Mouse (Mus musculus) lung, postnatal 4 days (tissue): ENCODE data around the gene Hes3.

Experiments used
- DNase-seq, 2 experiments: peaks; one replicate each; pipeline ENCODE4 v3.0.0; 2021

Hes3 gene

DNA sequence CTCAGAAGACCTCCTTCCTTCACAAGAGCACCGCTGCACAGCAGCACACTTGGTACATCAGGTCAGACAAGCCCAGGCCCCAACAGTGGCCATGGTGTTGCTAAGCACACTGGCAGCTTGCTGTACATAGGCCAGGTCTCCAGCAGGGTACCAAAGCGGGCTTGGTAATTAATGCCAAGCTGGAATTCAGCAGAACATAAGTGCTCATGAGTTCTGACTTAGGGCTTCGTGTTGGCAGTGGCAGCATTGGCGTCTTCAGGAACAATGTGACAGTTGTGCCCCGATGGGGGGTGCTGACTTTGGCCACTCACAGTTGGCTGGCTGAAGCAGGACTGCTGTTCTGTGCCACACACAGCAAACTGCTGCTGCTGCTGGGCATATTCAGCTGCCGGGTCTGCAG is 13.2 kb upstream of the Hes3 start:
- DNase-seq = no peak

DNA sequence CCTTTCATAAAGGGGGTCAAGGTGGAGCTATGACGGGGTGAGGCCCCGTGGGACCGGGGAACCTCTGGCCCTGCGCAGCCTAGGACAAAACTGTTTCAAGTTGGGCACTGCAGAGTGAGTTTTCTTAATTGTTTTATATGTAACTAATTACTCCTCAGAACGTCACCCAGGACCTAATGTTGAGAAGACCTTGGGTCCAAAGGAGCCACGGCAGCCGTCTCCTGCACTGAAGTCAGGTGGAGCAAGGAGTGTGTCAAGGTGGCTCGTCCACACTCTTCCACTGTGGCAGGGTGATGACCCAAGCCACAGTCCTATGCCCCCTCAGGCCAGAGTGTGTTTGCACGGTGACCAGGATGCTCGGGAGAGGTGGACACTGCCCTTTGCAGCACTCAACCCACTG is 11.7 kb upstream of the Hes3 start:
- DNase-seq = no peak

- no peak for DNase-seq
These were observed 10.6 kb upstream of the Hes3 start for GRCm38 (mm10) chr4:152302012-152302411.

DNA sequence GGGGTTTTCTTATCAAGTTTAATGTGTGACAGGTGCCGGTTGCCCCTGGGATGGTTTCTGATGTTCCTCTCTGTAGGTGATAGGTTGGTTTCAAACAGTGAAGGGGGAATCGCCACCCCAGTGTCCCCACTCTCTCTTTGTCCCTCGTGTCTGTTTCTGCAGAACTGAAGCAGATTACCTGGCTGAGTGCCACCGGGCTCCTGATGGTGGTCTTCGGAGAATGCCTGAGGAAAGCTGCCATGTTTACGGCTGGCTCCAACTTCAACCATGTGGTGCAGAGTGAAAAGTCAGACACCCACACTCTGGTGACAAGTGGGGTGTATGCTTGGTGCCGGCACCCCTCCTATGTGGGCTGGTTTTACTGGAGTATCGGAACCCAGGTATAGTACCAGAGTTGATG is 8.9 kb upstream of the Hes3 start:
- no peak for DNase-seq

DNA sequence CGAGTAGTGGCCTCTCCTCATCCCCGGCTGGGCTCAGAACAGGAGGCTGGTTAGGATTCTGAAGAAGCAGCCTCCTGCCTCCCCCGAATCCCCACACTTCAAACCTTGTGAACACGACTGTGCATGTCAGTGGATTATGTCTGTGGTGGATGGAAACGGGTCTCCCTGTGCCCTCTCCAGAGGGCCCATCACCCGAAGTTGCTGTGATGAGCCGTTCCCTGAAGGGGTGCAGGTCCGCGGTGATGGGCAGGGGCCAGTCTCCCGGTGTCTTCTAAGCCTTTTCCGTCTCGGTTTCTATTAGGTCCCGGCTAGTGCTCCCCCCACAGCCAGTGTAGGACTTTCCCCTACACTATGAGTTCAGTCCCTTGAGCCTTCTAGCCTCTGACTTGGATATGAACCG is 7.4 kb upstream of the Hes3 start:
- no peak for DNase-seq

DNA sequence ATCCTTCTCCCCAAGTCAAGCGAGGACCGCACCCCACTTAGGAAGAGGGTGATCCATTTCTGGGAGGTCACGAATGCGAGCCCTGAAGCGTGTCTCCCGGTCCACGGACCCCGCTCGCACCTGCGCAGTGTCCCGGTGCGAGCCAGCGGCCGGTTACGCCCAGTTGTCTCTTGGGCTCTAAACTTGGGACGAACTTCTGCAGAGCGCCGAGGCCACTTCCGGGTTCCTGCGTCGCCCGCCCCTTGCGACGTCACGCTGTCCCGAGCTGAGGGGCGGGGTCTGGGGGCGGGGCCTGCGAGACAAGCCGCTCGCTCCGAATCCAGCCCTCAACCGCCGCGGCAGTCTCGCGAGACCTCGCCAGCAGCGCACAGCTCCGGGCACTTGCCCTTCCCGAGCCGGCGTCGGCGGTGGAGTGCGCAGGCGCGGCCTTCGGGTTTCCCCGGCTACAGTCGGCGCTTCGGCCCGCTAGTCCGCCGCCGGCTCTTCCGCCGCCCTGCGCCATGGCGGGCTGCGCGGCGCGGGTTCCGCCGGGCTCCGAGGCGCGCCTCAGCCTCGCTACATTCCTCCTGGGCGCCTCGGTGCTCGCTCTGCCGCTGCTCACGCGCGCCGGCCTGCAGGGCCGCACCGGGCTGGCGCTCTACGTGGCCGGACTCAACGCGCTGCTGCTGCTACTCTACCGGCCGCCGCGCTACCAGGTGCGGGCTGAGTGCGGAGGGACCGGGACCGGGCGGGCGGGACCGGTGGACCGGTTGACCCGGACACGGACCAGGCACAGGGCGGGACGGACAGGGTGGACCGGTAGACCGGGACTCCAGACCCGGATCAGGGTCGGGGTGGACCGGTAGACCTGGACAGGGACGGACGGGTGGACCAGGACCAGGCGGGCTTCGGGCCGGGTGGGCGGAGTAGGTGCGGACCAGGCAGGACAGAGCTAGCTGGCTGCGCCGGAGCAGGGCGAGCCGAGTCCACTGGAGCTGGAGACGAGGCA is 5.7 kb upstream of the Hes3 start, which contains the start of gene Icmt:
Gene Icmt, plus strand, starts transcription at position 354 of the 988 bp plus-strand sequence.
- DNase-seq = peak; percentile 100

DNA sequence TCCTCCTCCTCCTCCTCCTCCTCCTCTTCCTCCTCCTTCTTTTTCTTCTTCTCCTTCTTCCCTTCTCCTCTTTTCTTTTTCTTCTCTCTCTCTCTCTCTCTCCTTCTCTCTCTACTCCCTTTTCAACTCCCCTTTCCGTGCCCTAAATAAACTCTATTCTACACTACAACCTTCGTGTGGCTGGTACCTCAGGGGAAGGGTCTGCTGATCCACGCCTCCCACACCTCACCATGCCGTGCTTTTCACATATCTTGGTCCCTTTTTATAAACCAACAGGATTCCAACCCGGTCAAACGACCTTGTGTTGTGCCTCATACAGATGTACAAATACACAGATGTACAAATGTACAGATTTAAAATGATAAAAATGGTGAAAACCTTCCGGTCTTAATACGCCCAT is 4.9 kb upstream of the Hes3 start:
- DNase-seq = no peak

GRCm38 (mm10) chr4:152295916-152296315 is 4.5 kb upstream of the Hes3 start:
- DNase-seq = no peak

GRCm38 (mm10) chr4:152294188-152294929 is 2.9 kb upstream of the Hes3 start:
- DNase-seq = no peak

- DNase-seq = no peak
These were observed 772 bp upstream of the Hes3 start for GRCm38 (mm10) chr4:152292102-152292765.

- DNase-seq = no peak
These were observed 471 bp downstream of the Hes3 start for GRCm38 (mm10) chr4:152290991-152291390.

DNA sequence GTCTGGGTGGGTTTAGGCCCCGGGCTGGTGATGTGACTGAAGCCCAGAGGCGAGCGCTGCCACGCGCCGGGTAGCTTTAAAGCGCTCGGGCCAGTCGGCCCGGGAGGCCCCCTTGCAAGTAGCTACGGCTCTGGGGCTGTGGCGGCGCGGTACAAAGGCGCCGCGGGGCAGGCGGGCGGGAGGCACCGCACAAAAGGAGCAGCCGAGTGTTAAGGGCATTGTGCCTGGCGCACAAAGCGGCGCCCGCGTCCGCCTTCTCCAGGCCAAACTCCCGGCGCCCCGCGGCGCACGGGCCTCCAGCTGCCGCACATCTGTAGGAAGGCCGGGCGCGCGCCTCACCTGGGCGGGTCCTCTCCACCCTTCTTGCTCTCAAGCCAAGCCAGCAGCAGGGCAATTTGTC is 1.1 kb downstream of the Hes3 start:
- DNase-seq = no peak

DNA sequence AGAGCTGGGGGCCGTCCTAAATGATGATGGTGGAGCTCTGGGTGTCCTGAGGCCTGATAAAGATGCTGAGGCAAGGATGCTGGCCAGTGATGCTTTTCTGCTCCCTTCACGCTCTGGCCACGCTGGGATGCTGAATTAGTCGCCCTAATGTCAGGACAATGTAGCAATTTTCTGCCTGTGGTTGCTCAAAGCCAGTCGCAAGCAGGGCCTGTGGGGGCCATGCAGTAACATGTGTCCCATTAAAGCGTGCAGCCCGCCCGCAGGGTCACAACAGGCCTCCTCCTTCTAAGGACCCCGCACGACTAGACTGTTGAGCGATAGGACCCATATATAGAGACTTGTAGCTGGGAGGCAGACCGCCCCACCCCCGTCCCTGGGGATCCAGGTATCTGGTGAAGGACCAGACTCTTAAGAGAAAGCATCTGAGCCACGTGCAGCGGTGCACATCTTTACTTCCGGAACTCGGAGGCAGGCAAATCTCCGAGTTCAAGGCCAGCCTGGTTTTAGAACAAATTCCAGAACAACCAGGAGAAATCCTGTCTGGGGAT is 3.0 kb downstream of the Hes3 start:
- DNase-seq = no peak

GRCm38 (mm10) chr4:152287317-152288120 is 3.9 kb downstream of the Hes3 start:
- DNase-seq = no peak

- peak; percentile 73 to 77 for DNase-seq
These were observed 4.6 kb downstream of the Hes3 start for GRCm38 (mm10) chr4:152286887-152287286.

GRCm38 (mm10) chr4:152286183-152286582 is 5.3 kb downstream of the Hes3 start:
- no peak for DNase-seq

DNA sequence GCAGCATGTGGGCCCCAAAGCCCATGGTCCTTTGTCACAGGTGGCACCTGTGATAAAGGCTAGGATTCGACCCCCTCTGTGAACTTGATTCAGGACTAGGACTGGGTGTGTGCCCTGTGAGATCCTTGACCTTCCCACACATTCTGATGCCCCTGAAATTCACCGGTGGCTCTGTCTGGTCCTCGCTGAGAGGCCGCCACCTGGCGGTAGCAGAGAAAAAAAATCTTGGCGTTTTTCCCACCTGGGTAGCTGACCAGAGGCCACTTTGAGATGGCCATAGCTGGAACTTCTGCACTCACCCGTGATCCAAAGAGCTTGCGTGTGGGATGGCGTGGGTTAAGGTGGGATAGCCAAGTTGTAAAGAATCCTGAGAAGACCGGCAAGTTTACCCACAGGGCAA is 6.0 kb downstream of the Hes3 start:
- DNase-seq = peak; percentile 70 to 74

DNA sequence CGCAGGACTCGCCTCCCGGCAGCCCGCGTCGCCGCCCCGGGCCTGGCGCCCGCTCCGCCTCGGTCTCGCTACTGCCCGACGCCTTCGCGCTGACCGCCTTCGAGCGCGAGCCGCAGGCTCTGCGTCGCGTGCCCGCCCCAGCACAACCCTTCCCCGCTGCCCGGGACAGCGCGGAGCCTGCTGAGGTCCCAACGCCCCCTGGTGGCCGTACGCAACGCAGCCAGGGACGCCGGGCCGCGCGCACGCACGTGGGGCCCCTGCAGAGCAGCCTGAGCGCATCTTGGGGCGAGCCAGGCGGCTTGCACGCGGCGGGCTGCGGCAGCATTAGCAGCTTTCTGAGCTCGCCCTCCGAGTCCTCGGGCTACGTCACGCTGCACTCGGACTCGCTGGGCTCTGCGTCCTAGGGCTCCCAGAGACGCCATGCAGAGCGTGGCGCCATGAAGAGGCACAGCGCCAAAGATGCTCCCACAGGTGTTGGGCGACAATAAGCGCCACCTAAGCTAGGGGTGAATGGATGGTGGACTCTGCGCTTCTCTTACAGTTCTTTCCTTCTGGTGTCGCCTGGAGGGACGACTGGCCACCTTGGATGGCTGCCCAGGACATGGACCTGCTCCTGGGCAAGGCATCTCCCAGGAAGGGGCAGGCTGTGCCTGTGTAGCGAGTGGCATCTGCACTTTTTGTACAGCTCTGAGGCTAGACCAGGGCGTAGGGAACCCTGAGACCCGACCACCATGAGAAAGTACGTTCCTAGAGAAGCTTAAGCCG is 8.1 kb downstream of the Hes3 start:
- peak; percentile 90 to 91 for DNase-seq

- DNase-seq = no peak
These were observed 8.7 kb downstream of the Hes3 start for GRCm38 (mm10) chr4:152282721-152283120.

GRCm38 (mm10) chr4:152281601-152282000 is 9.9 kb downstream of the Hes3 start:
- DNase-seq = no peak

DNA sequence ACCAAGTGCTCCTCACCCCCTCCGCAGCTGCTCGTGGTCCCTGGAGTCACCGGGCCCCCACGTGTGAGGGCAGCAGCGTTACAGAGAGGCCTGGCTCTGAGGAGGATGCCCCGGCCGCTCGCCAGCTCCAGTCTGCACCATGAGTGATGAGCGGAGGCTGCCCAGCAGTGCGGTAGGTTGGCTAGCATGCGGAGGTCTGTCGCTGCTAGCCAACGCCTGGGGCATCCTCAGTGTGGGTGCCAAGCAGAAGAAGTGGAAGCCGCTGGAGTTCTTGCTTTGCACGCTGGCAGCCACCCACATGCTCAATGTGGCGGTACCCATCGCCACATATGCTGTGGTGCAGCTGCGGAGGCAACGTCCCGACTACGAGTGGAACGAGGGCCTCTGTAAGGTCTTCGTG is 12.5 kb downstream of the Hes3 start:
- DNase-seq = no peak
